Comparison of ENCODE assay signal across 9 mouse cellular contexts in the genomic region with DNA sequence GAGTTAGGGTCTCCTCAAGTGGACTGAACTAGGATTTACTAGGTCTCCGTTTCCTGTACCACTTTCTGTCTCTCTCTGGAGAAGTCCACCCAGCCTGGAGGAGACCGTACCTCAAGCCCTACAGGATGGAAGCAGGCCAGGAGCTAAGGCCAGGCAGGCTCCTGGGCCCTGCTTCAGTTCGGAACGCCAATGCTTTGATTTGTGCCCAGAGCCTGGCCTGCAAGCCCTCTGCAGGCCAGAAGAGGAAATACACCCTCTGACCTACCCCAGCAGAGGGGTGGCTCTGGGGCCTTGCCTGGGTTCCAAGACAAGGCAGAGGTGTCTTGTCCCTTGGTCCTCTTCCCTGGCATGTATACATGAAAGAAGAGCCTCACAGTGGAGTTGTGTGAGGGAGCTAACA. TPM values are rescaled to one million over a fixed set of nuclear protein-coding genes. Genes with fewer than 3 reads are reported as not detected.
DNase-seq lines count a peak whose midpoint lies in the region; ATAC-seq and TF ChIP-seq lines count a peak whose summit lies in the region.
"Had no signal": no experiment of that assay in that cellular context is flagged by ENCODE, and none has a peak within 500 bp of the region (broad histone marks: within the 10 kb centered on the region; RNA-seq: fewer than 3 reads in every experiment).

No protein-coding gene starts in this region.

- H3K27me3 ChIP-seq in kidney, adult 2 months (replicated peaks; ENCODE audit: control insufficient read depth, insufficient read depth, low read length), result no peaks in the 10 kb centered on the region
- H3K27me3 ChIP-seq in CH12.LX (replicated peaks), result peaks cover 8% of the 10 kb centered on the region
- no peaks in the 10 kb centered on the region for H3K27me3 ChIP-seq in neural tube, embryonic 13.5 days

- TF ChIP-seq CTCF in kidney, adult 2 months (conservative IDR thresholded peaks at IDR 0.05; ENCODE audit: insufficient read depth, insufficient read length, low read depth, low read length), result peak; percentile 80
- peak; percentile 75 to 79 for TF ChIP-seq CTCF in CH12.LX (conservative IDR thresholded peaks at IDR 0.05 in 1 of 2, IDR thresholded peaks at IDR 0.05 in 1 of 2; ENCODE audit: low read depth in 2 of 2, low read length in 2 of 2)
- TF ChIP-seq CTCF in brain, embryonic 14.5 days (IDR thresholded peaks at IDR 0.05; ENCODE audit: borderline replicate concordance, extremely low read depth, insufficient read depth, insufficient read length), result peak; percentile 86

- H3K4me3 ChIP-seq in kidney, adult 2 months (ENCODE audit: insufficient read depth, low read depth, low read length), result no peak overlapping the region
- H3K4me3 ChIP-seq in CH12.LX (replicated peaks in 1 of 3; ENCODE audit: low read depth in 2 of 3, low read length in 2 of 3, poor library complexity in 1 of 3), result no peak overlapping the region
- H3K4me3 ChIP-seq in neural tube, embryonic 13.5 days, result no peak overlapping the region

- no peaks in the 10 kb centered on the region for H3K36me3 ChIP-seq in kidney, adult 2 months (ENCODE audit: control insufficient read depth, insufficient read depth, low read length)
- no peaks in the 10 kb centered on the region for H3K36me3 ChIP-seq in CH12.LX (replicated peaks in 1 of 2; ENCODE audit: control insufficient read depth in 1 of 2, insufficient read depth in 1 of 2, low read length in 1 of 2)
- no peaks in the 10 kb centered on the region for H3K36me3 ChIP-seq in neural tube, embryonic 13.5 days

- peak; percentile 57 for TF ChIP-seq RAD21 in CH12.LX (IDR thresholded peaks at IDR 0.05; ENCODE audit: low read depth, low read length)

- H3K27ac ChIP-seq in kidney, adult 2 months (ENCODE audit: insufficient read depth, low read depth, low read length), result no peak overlapping the region
- no peak overlapping the region for H3K27ac ChIP-seq in CH12.LX (ENCODE audit: insufficient read depth, low read depth)
- H3K27ac ChIP-seq in neural tube, embryonic 13.5 days (replicated peaks), result no peak overlapping the region

- H3K4me1 ChIP-seq in kidney, adult 2 months (ENCODE audit: control insufficient read depth, insufficient read depth, low read length), result no peaks in the 10 kb centered on the region
- peaks cover 16 to 35% of the 10 kb centered on the region in 2 experiments for H3K4me1 ChIP-seq in CH12.LX (ENCODE audit: control insufficient read depth in 1 of 2, insufficient read depth in 2 of 2)
- no peaks in the 10 kb centered on the region for H3K4me1 ChIP-seq in neural tube, embryonic 13.5 days (replicated peaks)

- no peaks in the 10 kb centered on the region for H3K9me3 ChIP-seq in CH12.LX (replicated peaks; ENCODE audit: low read length)
- no peaks in the 10 kb centered on the region for H3K9me3 ChIP-seq in neural tube, embryonic 13.5 days

- ATAC-seq in neural tube, embryonic 13.5 days (ENCODE audit: low read depth), result 0 out of 2 replicates have a peak, but pooled peaks have one; percentile 15

- H3K9ac ChIP-seq in CH12.LX (ENCODE audit: insufficient read depth, low read depth), result no peak overlapping the region
- H3K9ac ChIP-seq in neural tube, embryonic 13.5 days, result no peak overlapping the region

- no peak overlapping the region for H3K4me2 ChIP-seq in CH12.LX (ENCODE audit: insufficient read depth, low read depth, poor library complexity, severe bottlenecking)
- no peak overlapping the region for H3K4me2 ChIP-seq in neural tube, embryonic 13.5 days

- dilution Hi-C loops in CH12.LX (cut with MboI; ENCODE audit: extremely low pct_ligation_motif_present, extremely low pct_unique_long_range_greater_than_20kb, low sequenced_read_pairs), result no loop called here

- in situ Hi-C loops in CH12.LX (cut with MboI; ENCODE audit: low pct_ligation_motif_present, low pct_unique_long_range_greater_than_20kb, low sequenced_read_pairs), result no loop called here

- H3K79me2 ChIP-seq in CH12.LX (replicated peaks; ENCODE audit: control insufficient read depth, extremely low read depth, insufficient read depth, poor library complexity, severe bottlenecking), result no peaks in the 10 kb centered on the region

- WGBS in kidney, adult 2 months, result 25% methylated on average over 4 of the region's 4 CpGs
- WGBS in neural tube, embryonic 13.5 days, result 23% methylated on average over 4 of the region's 4 CpGs

- TF ChIP-seq EP300 in CH12.LX (IDR thresholded peaks at IDR 0.05; ENCODE audit: low read length), result no peak

- TF ChIP-seq POLR2A in kidney, adult 2 months (IDR thresholded peaks at IDR 0.05; ENCODE audit: low read depth, low read length), result no peak
- TF ChIP-seq POLR2A in CH12.LX (IDR thresholded peaks at IDR 0.05; ENCODE audit: low read depth, low read length), result no peak
- TF ChIP-seq POLR2A in brain, embryonic 14.5 days (IDR thresholded peaks at IDR 0.05; ENCODE audit: borderline replicate concordance, extremely low read depth, insufficient read depth, insufficient read length, poor library complexity, severe bottlenecking), result no peak

- peak; percentile 39 for DNase-seq in kidney, adult 2 months
- no peak for DNase-seq in kidney, adult 11 months
- DNase-seq in CH12.LX (ENCODE audit: extremely low read depth), result peak; percentile 54
- peak; percentile 38 for DNase-seq in brain, embryonic 14.5 days (ENCODE audit: low read depth)
- DNase-seq in induced T-regulatory cell, adult 2 months (ENCODE audit: low read depth), result peak; percentile 52
- DNase-seq in urinary bladder, adult 18-20 months (ENCODE audit: low spot score in 2 of 2), result no peak
- no peak for DNase-seq in right cerebral cortex, adult 2 months (ENCODE audit: low spot score in 2 of 2)

TF ChIP-seq in CH12.LX, 34 proteins besides CTCF, POLR2A, EP300 and RAD21:
- TF ChIP-seq USF1 (IDR thresholded peaks at IDR 0.05; ENCODE audit: low read depth, low read length), result no peak
- TF ChIP-seq SMC3 (IDR thresholded peaks at IDR 0.05; ENCODE audit: low read depth, low read length), result peak; percentile 75

RNA-seq across cellular contexts. Expression of gene P2ry6, which starts 9.4 kb away (rescaled TPM):
- 7.6 and 9.6 TPM in 2 replicates for polyA plus RNA-seq in kidney, adult 2 months (2012; rRNA removed)
- total RNA-seq in CH12.LX (2012; rRNA removed) (0.17 TPM in 1 of 2 replicates, not detected in the other), CH12.LX (2014; rRNA removed) (not detected in 2 replicates)
- polyA plus RNA-seq in CH12.LX (2012; ENCODE audit: insufficient read length, low read depth), result 0.45 and 1.5 TPM in 2 replicates
- polyA plus RNA-seq in brain, embryonic 14.5 days (2012; rRNA removed), result 3.2 and 3.6 TPM in 2 replicates
- 3.6 and 3.9 TPM in 2 replicates for polyA plus RNA-seq in neural tube, embryonic 13.5 days (2015; fragmentation: Nextera tagmentation; extraction: Ambion mirVana)

RNA-seq across cellular contexts. Expression of gene Arhgef17, which starts 33.2 kb away (rescaled TPM):
- polyA plus RNA-seq in kidney, adult 2 months (2012; rRNA removed), result 25.4 and 29.3 TPM in 2 replicates
- total RNA-seq in CH12.LX (2012; rRNA removed) (4.6 and 6.7 TPM in 2 replicates), CH12.LX (2014; rRNA removed) (2.3 and 2.6 TPM in 2 replicates)
- polyA plus RNA-seq in CH12.LX (2012; ENCODE audit: insufficient read length, low read depth), result 5.2 and 5.6 TPM in 2 replicates
- polyA plus RNA-seq in brain, embryonic 14.5 days (2012; rRNA removed), result 20.8 and 30.3 TPM in 2 replicates
- polyA plus RNA-seq in neural tube, embryonic 13.5 days (2015; fragmentation: Nextera tagmentation; extraction: Ambion mirVana), result 6.7 and 7.0 TPM in 2 replicates

RNA-seq across cellular contexts. Expression of gene P2ry2, which starts 47.6 kb away (rescaled TPM):
- polyA plus RNA-seq in kidney, adult 2 months (2012; rRNA removed), result 15.0 and 16.9 TPM in 2 replicates
- total RNA-seq in CH12.LX (2012; rRNA removed) (1.5 and 1.7 TPM in 2 replicates), CH12.LX (2014; rRNA removed) (0.54 and 0.87 TPM in 2 replicates)
- polyA plus RNA-seq in CH12.LX (2012; ENCODE audit: insufficient read length, low read depth), result 1.4 and 1.9 TPM in 2 replicates
- polyA plus RNA-seq in brain, embryonic 14.5 days (2012; rRNA removed), result 0.09 and 0.34 TPM in 2 replicates
- 0.51 and 1.5 TPM in 2 replicates for polyA plus RNA-seq in neural tube, embryonic 13.5 days (2015; fragmentation: Nextera tagmentation; extraction: Ambion mirVana)
- polyA plus RNA-seq: neural tube, embryonic 14.5 days had no signal

Comparison
In these comparisons a context has a peak if more than half of its experiments do, and no peak if none do; other contexts are left out.
1. DNase-seq: peak in kidney, adult 2 months (single experiment), CH12.LX (single experiment), brain, embryonic 14.5 days (single experiment) and induced T-regulatory cell, adult 2 months (single experiment); none in kidney, adult 11 months (single experiment), urinary bladder, adult 18-20 months (0 of 2) and right cerebral cortex, adult 2 months (0 of 2).
2. Peak in every context shown above with its lines, with median percentiles within 50 percentile points of each other: CTCF ChIP-seq.